Mouse (Mus musculus) lung, adult 2 months (tissue): Measurements from ENCODE around the gene Ttc22.

ENCODE experiments used
- CTCF ChIP-seq: fragments of 200-500 bp; IDR thresholded peaks from 2 replicates; pipeline ENCODE4 v1.5.1; 2011; ENCODE audit warnings: mild to moderate bottlenecking, low read length, control low read depth; ENCODE audit not compliant: insufficient read depth
- POLR2A ChIP-seq: fragments of 200-500 bp; IDR thresholded peaks from 2 replicates; pipeline ENCODE4 v1.6.1; 2011; ENCODE audit warnings: low read depth, mild to moderate bottlenecking, control low read depth, low read length, borderline replicate concordance; ENCODE audit errors: extremely low read depth

- TF ChIP-seq CTCF (no peak), POLR2A (no peak)
Measured at GRCm38 (mm10) chr4:106666546-106666945, 44.3 kb downstream of the Ttc22 start.
